Mouse (Mus musculus): ENCODE data around the gene Myom3. TPM values are rescaled to one million over a fixed set of nuclear protein-coding genes. Genes with fewer than 3 reads are reported as not detected.

The Myom3 gene
- total and polyA plus RNA-seq, 3 experiments = 0.61 to 1.5 (median 1.4) TPM

GRCm38 (mm10) chr4:135855080-135855479, 95.6 kb downstream of the Myom3 start:
- no peak for TF ChIP-seq CTCF (IDR thresholded peaks at IDR 0.05)
- no peak for TF ChIP-seq EP300 (IDR thresholded peaks at IDR 0.05; ENCODE audit: insufficient read depth, low read depth, low read length)
- TF ChIP-seq POLR2A (IDR thresholded peaks at IDR 0.05; ENCODE audit: insufficient read depth, low read depth, low read length) = no peak
- Histone ChIP-seq H3K4me3 (peak overlapping the region; percentile 90), H3K9ac (ENCODE audit: low read depth, low read length) (peak overlapping the region; percentile 92), H3K27ac (peak overlapping the region; percentile 90), H3K27me3 (ENCODE audit: control insufficient read depth, insufficient read depth, low read length) (no peaks in the 10 kb centered on the region), H3K4me1 (ENCODE audit: control insufficient read depth, insufficient read depth, low read length) (peaks cover 8% of the 10 kb centered on the region), H3K36me3 (ENCODE audit: control insufficient read depth, insufficient read depth, low read length) (peaks cover 25% of the 10 kb centered on the region), H3K79me2 (replicated peaks; ENCODE audit: control insufficient read depth, insufficient read depth, low read length) (peaks cover 3% of the 10 kb centered on the region)
- intact Hi-C loops (cut with DNase I) = loop anchor here (10.0 kb wide), 1 partner anchor 500 kb away; the partner anchor contains the start of gene Srrm1
- no peak for DNase-seq
- WGBS = 7% methylated on average over 6 of the region's 6 CpGs

- Histone ChIP-seq H3K27ac (peak within 1 kb of the TSS; percentile 90), H3K27me3 (ENCODE audit: control insufficient read depth, insufficient read depth, low read length) (no peaks in the 10 kb centered on the region), H3K79me2 (replicated peaks; ENCODE audit: control insufficient read depth, insufficient read depth, low read length) (peaks cover 3% of the 10 kb centered on the region), H3K9ac (ENCODE audit: low read depth, low read length) (peak within 1 kb of the TSS; percentile 99), H3K4me1 (ENCODE audit: control insufficient read depth, insufficient read depth, low read length) (peaks cover 10% of the 10 kb centered on the region), H3K36me3 (ENCODE audit: control insufficient read depth, insufficient read depth, low read length) (peaks cover 30% of the 10 kb centered on the region), H3K4me3 (peak within 1 kb of the TSS; percentile 90)
- TF ChIP-seq CTCF (IDR thresholded peaks at IDR 0.05) (no peak), EP300 (IDR thresholded peaks at IDR 0.05; ENCODE audit: insufficient read depth, low read depth, low read length) (0 out of 2 replicates have a peak, but pooled peaks have one; percentile 12), POLR2A (IDR thresholded peaks at IDR 0.05; ENCODE audit: insufficient read depth, low read depth, low read length) (peak; percentile 78)
- intact Hi-C loops (cut with DNase I) = loop anchor here (1.0 to 10.0 kb wide), 2 partner anchors 18 to 501 kb away; partner anchors contain the start of genes Pnrc2 and Srrm1
- under 1% methylated on average over 59 of the region's 67 CpGs for WGBS
- peak; percentile 95 to 97 for DNase-seq
These were observed 96.2 kb downstream of the Myom3 start, which contains the start of gene Srsf10 for GRCm38 (mm10) chr4:135855536-135856222. TSS of gene Srsf10 (plus strand) at chr4:135855747.

GRCm38 (mm10) chr4:135856223-135857091, 96.9 kb downstream of the Myom3 start:
- DNase-seq = peak in 1 of 2 experiments; percentile 77
- Histone ChIP-seq H3K4me1 (ENCODE audit: control insufficient read depth, insufficient read depth, low read length) (peaks cover 10% of the 10 kb centered on the region), H3K36me3 (ENCODE audit: control insufficient read depth, insufficient read depth, low read length) (peaks cover 33% of the 10 kb centered on the region), H3K27ac (peak overlapping the region; percentile 90), H3K4me3 (peak overlapping the region; percentile 90), H3K27me3 (ENCODE audit: control insufficient read depth, insufficient read depth, low read length) (no peaks in the 10 kb centered on the region), H3K79me2 (replicated peaks; ENCODE audit: control insufficient read depth, insufficient read depth, low read length) (peaks cover 3% of the 10 kb centered on the region), H3K9ac (ENCODE audit: low read depth, low read length) (peak overlapping the region; percentile 99)
- intact Hi-C loops (cut with DNase I) = loop anchor here (1.0 to 10.0 kb wide), 2 partner anchors 17 to 502 kb away; partner anchors contain the start of genes Pnrc2 and Srrm1
- no peak for TF ChIP-seq POLR2A (IDR thresholded peaks at IDR 0.05; ENCODE audit: insufficient read depth, low read depth, low read length)
- TF ChIP-seq CTCF (IDR thresholded peaks at IDR 0.05) = no peak
- TF ChIP-seq EP300 (IDR thresholded peaks at IDR 0.05; ENCODE audit: insufficient read depth, low read depth, low read length) = no peak
- 1% methylated on average over 78 of the region's 91 CpGs for WGBS

GRCm38 (mm10) chr4:135857597-135858186, 98.2 kb downstream of the Myom3 start:
- TF ChIP-seq POLR2A (IDR thresholded peaks at IDR 0.05; ENCODE audit: insufficient read depth, low read depth, low read length) (no peak), CTCF (IDR thresholded peaks at IDR 0.05) (no peak), EP300 (IDR thresholded peaks at IDR 0.05; ENCODE audit: insufficient read depth, low read depth, low read length) (no peak)
- peak overlapping the region; percentile 90 for H3K27ac ChIP-seq
- no peak for DNase-seq
- peaks cover 10% of the 10 kb centered on the region for H3K4me1 ChIP-seq (ENCODE audit: control insufficient read depth, insufficient read depth, low read length)
- no peaks in the 10 kb centered on the region for H3K27me3 ChIP-seq (ENCODE audit: control insufficient read depth, insufficient read depth, low read length)
- 7% methylated on average over 7 of the region's 7 CpGs for WGBS
- H3K9ac ChIP-seq (ENCODE audit: low read depth, low read length) = no peak overlapping the region
- peak overlapping the region; percentile 90 for H3K4me3 ChIP-seq
- intact Hi-C loops (cut with DNase I) = loop anchor here (10.0 kb wide), 1 partner anchor 503 kb away; the partner anchor contains the start of gene Srrm1
- peaks cover 3% of the 10 kb centered on the region for H3K79me2 ChIP-seq (replicated peaks; ENCODE audit: control insufficient read depth, insufficient read depth, low read length)
- peaks cover 41% of the 10 kb centered on the region for H3K36me3 ChIP-seq (ENCODE audit: control insufficient read depth, insufficient read depth, low read length)

Other genes starting within 250 kb of the Myom3 start
- under 1 TPM; 0.08 to 0.14 TPM for gene Grhl3, start 186.1 kb upstream of the Myom3 start, total RNA-seq (2021)
- gene Grhl3, start 186.1 kb upstream of the Myom3 start, polyA plus RNA-seq (2012; rRNA removed) = 0.04 TPM in 1 of 2 replicates, not detected in the other
- gene Ifnlr1, start 73.4 kb upstream of the Myom3 start, total RNA-seq (2021) = 1 to 10 TPM; 1.8 to 3.2 TPM
- 2.0 and 2.8 TPM in 2 replicates for gene Ifnlr1, start 73.4 kb upstream of the Myom3 start, polyA plus RNA-seq (2012; rRNA removed)
- gene Il22ra1, start 31.5 kb upstream of the Myom3 start, total RNA-seq (2021) = under 1 TPM; 0.30 to 0.42 TPM
- 0.15 and 0.23 TPM in 2 replicates for gene Il22ra1, start 31.5 kb upstream of the Myom3 start, polyA plus RNA-seq (2012; rRNA removed)
- 10 to 100 TPM; 45.3 to 49.1 TPM for gene Srsf10, start 96.0 kb downstream of the Myom3 start, total RNA-seq (2021)
- 28.8 and 37.7 TPM in 2 replicates for gene Srsf10, start 96.0 kb downstream of the Myom3 start, polyA plus RNA-seq (2012; rRNA removed)
- gene Pnrc2, start 114.1 kb downstream of the Myom3 start, total RNA-seq (2021) = 10 to 100 TPM; 58.8 to 81.2 TPM
- 14.9 and 35.4 TPM in 2 replicates for gene Pnrc2, start 114.1 kb downstream of the Myom3 start, polyA plus RNA-seq (2012; rRNA removed)
- under 1 TPM; 0.23 to 0.59 TPM for gene Cnr2, start 135.7 kb downstream of the Myom3 start, total RNA-seq (2021)
- gene Cnr2, start 135.7 kb downstream of the Myom3 start, polyA plus RNA-seq (2012; rRNA removed) = 0.64 and 0.88 TPM in 2 replicates
- 10 to 100 TPM; 30.4 to 34.6 TPM for gene Fuca1, start 161.0 kb downstream of the Myom3 start, total RNA-seq (2021)
- gene Fuca1, start 161.0 kb downstream of the Myom3 start, polyA plus RNA-seq (2012; rRNA removed) = 24.0 and 25.3 TPM in 2 replicates
- gene Hmgcl, start 186.7 kb downstream of the Myom3 start, total RNA-seq (2021) = 10 to 100 TPM; 72.6 to 80.4 TPM
- gene Hmgcl, start 186.7 kb downstream of the Myom3 start, polyA plus RNA-seq (2012; rRNA removed) = 71.9 and 96.9 TPM in 2 replicates
- gene Gale, start 204.0 kb downstream of the Myom3 start, total RNA-seq (2021) = 1 to 10 TPM; 1.6 to 2.0 TPM
- gene Gale, start 204.0 kb downstream of the Myom3 start, polyA plus RNA-seq (2012; rRNA removed) = 4.6 TPM in 2 replicates
- 10 to 100 TPM; 35.9 to 37.1 TPM for gene Lypla2, start 212.9 kb downstream of the Myom3 start, total RNA-seq (2021)
- gene Lypla2, start 212.9 kb downstream of the Myom3 start, polyA plus RNA-seq (2012; rRNA removed) = 52.2 and 55.1 TPM in 2 replicates
- 10 to 100 TPM; 19.4 to 20.9 TPM for gene Pithd1, start 227.5 kb downstream of the Myom3 start, total RNA-seq (2021)
- gene Pithd1, start 227.5 kb downstream of the Myom3 start, polyA plus RNA-seq (2012; rRNA removed) = 19.0 and 29.2 TPM in 2 replicates

All from heart, adult 2 months (tissue).